Mouse (Mus musculus) limb, embryonic 13.5 days (tissue): ENCODE measurements around the gene Rnf39. TPM values are rescaled to one million over a fixed set of nuclear protein-coding genes. Genes with fewer than 3 reads are reported as not detected.

Experiments
- ATAC-seq: fragments of 200-750 bp; cut with Nextera tagmentation; 2 replicates; pipeline ENCODE4 v1.8.0; 2017; ENCODE audit warnings: low read depth, moderate number of reproducible peaks, moderate TSS enrichment; ENCODE audit not compliant: low FRiP score
- H3K27ac ChIP-seq: fragments of 300-500 bp; sonication (generic); 2 replicates; pipeline ENCODE4 v1.5.1; 2015; ENCODE audit warnings: inconsistent platforms, mild to moderate bottlenecking, moderate library complexity
- H3K27me3 ChIP-seq: fragments of 300-500 bp; sonication (generic); 2 replicates; pipeline ENCODE4 v1.6.1; 2015; ENCODE audit warnings: mild to moderate bottlenecking, inconsistent platforms
- H3K36me3 ChIP-seq: fragments of 300-500 bp; sonication (generic); 2 replicates; pipeline ENCODE4 v1.6.1; 2015; ENCODE audit warnings: inconsistent platforms, mild to moderate bottlenecking, moderate library complexity
- H3K4me1 ChIP-seq: fragments of 300-500 bp; sonication (generic); 2 replicates; pipeline ENCODE4 v1.6.1; 2015; ENCODE audit warnings: inconsistent platforms
- H3K4me2 ChIP-seq: fragments of 300-500 bp; sonication (generic); replicated peaks from 2 replicates; pipeline ENCODE4 v1.6.1; 2015; ENCODE audit warnings: inconsistent platforms, mild to moderate bottlenecking, moderate library complexity
- H3K4me3 ChIP-seq: fragments of 300-500 bp; sonication (generic); 2 replicates; pipeline ENCODE4 v1.5.1; 2015; ENCODE audit warnings: moderate library complexity, mild to moderate bottlenecking, inconsistent platforms
- H3K9ac ChIP-seq: fragments of 300-500 bp; sonication (generic); 2 replicates; pipeline ENCODE4 v1.6.1; 2015; ENCODE audit warnings: mild to moderate bottlenecking, inconsistent platforms
- H3K9me3 ChIP-seq: fragments of 300-500 bp; sonication (generic); 2 replicates; pipeline ENCODE4 v1.6.1; 2016; ENCODE audit warnings: inconsistent platforms
- WGBS: fragments of 180-500 bp; shearing (Covaris S2); methylation state at CpG from one replicate; pipeline ENCODE4 v1.1.7; 2015; 5-methylcytosine and 5-hydroxymethylcytosine counted together
- polyA plus RNA-seq: library from polyadenylated mRNA; unstranded; fragments of >200 nt; fragmentation: Nextera tagmentation; extraction: Ambion mirVana; gene quantifications from 2 replicates; pipeline ENCODE4 v1.2.1, GENCODE M21; 2015

Gene Rnf39
- 1.4 and 1.5 TPM in 2 replicates for polyA plus RNA-seq

DNA sequence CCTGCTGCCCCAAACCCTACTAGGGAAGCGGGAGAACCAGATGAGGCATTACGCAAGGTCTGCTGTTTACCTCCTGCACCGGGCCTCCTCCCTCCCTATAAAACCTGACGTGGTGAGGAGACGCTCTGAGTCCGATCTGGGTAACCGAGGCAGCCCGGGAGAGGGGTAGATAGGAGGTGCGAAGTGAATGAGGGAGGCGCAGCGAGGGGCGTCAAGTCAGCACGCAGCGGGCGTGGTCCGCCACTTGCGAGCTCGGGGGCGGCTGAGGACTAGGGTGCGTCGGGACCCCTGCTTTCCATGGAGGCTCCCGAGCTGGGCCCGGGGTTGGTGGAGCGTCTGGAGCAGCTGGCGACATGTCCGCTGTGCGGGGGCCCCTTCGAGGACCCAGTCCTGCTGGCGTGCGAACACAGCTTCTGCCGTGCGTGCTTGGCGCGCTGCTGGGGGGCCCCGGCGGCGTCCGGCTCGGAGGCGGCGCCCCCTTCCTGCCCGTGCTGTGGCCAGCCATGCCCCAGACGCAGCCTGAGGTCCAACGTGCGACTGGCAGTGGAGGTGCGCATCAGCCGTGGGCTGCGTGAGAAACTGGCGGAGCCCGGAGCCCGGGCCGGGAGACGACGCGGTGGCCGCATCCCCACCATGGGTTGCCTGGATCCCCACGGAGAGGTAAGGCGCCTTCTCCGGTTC, at the start of gene Rnf39:
Gene Rnf39, plus strand, starts transcription at position 128 of the 681 bp plus-strand sequence.
- Histone ChIP-seq H3K4me1 (peaks cover 37% of the 10 kb centered on the region), H3K36me3 (no peaks in the 10 kb centered on the region), H3K9ac (peak within 1 kb of the TSS; percentile 65), H3K27ac (no peak within 1 kb of the TSS), H3K27me3 (peaks cover 65% of the 10 kb centered on the region), H3K9me3 (no peaks in the 10 kb centered on the region), H3K4me3 (peak within 1 kb of the TSS; percentile 49), H3K4me2 (peak within 1 kb of the TSS; percentile 80)
- 4% methylated on average over 58 of the region's 59 CpGs for WGBS
- peak; percentile 17; the same call in 1 of the 2 replicates for ATAC-seq

DNA sequence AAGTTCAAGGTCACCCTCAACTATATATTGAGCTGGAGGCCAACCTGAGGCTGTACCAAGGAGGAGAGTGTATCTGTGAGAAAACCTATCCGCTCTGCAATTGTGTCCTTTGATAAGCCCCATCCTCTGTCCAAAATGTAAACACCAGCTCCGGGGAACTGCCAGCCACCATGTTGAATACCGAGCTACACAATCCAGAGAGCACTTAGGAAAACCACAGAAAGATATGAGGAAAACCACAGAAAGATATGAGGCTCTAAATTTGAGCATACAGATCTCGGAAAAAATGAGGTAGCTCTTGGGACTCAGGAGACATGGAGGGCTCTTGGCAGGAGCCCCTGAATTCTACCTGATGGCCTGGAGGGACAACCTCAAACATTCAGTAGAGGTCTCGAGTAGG, 49.3 kb upstream of the Rnf39 start:
- no peaks in the 10 kb centered on the region for H3K36me3 ChIP-seq
- H3K27me3 ChIP-seq = 0 out of 2 replicates have a peak, but pooled peaks cover 8% of the 10 kb centered on the region
- no peak for ATAC-seq
- no peak overlapping the region for H3K4me2 ChIP-seq
- no peak overlapping the region for H3K27ac ChIP-seq
- no peaks in the 10 kb centered on the region for H3K4me1 ChIP-seq
- no peaks in the 10 kb centered on the region for H3K9me3 ChIP-seq
- H3K4me3 ChIP-seq = no peak overlapping the region
- WGBS = 71% methylated on average over 5 of the region's 5 CpGs
- H3K9ac ChIP-seq = no peak overlapping the region

DNA sequence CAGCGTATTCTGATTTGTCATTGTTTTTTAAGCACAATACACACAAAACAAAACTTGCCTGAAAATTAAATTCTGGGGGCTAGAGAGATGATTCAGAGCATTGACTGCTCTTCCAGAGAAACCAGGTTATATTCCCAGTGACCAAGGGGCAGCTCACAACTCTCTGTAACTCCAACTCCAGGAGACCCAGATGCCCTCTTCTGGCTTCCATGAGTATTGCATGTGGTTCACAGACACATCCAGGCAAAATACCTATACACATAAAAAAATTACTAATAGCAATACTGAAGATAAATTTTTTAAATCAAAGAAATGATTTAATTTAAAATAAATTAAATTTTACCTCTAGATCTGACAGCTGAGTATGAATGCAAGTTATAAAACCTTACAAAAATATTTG, 46.1 kb upstream of the Rnf39 start:
- Histone ChIP-seq H3K27me3 (0 out of 2 replicates have a peak, but pooled peaks cover under 1% of the 10 kb centered on the region), H3K9me3 (no peaks in the 10 kb centered on the region), H3K4me3 (no peak overlapping the region), H3K4me1 (no peaks in the 10 kb centered on the region), H3K9ac (no peak overlapping the region), H3K27ac (no peak overlapping the region), H3K36me3 (no peaks in the 10 kb centered on the region), H3K4me2 (no peak overlapping the region)
- ATAC-seq = no peak
- 82% methylated on average over 1 of the region's 1 CpGs for WGBS

DNA sequence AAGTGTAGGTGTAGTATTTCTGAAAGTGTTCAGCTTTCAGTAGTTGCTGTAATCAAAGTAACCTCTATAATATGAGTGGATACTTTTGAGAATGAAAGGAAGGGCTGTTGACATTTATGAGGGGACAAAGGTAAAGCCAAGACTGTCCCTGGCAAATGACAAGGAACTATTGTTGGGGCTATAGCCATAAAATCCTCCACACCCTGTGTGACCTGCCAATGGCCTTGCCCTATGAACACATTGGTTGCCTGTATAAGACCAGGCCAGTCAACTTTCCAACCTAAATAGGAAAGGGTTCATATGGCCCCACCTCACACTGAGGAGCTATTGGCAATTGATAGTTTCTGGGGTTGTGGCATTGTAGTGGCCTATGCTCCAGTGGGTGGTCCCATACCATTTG, 45.7 kb upstream of the Rnf39 start:
- no peak for ATAC-seq

DNA sequence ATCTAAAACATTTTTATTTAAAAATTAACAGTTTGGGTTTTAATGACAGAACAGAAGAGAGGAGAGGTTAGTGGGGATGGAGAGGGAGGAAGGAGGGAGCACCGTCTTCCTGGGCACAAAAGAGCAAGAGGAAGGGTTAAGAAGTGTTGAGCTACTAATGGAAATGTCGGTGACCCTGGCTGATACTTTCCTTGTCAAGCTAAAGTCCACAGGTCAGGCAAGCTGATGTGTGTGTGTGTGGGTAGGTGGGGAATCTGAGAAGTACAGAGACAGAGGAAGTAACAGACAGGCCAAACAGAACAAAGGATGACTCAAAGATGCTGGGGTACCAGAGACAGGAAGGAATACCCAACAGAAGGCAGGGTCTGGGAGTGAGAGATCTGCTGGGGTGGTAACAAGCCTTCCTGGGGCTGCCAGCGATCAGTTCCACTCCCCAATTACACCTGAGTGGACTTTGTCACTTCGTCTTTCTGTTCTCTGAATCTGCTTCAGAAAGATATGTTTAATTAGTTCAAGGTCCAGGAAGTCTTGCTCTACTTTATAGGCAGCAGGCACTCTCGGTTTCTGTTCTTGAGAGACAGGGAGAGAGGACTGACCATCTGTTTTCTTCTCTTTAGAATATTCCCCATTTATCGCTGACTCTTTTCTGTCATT, 45.0 kb upstream of the Rnf39 start, which contains the start of gene Trim31:
Gene Trim31, plus strand, starts transcription at position 567 of the 654 bp plus-strand sequence.
- Histone ChIP-seq H3K36me3 (no peaks in the 10 kb centered on the region), H3K9me3 (no peaks in the 10 kb centered on the region), H3K9ac (no peak within 1 kb of the TSS), H3K27ac (no peak within 1 kb of the TSS), H3K4me1 (no peaks in the 10 kb centered on the region), H3K4me3 (no peak within 1 kb of the TSS), H3K27me3 (no peaks in the 10 kb centered on the region), H3K4me2 (no peak within 1 kb of the TSS)
- ATAC-seq = no peak
- 65% methylated on average over 6 of the region's 6 CpGs for WGBS

More for the DNA sequence above, 45.7 kb upstream of the Rnf39 start:
- Histone ChIP-seq H3K27me3 (no peaks in the 10 kb centered on the region), H3K36me3 (no peaks in the 10 kb centered on the region), H3K4me1 (no peaks in the 10 kb centered on the region), H3K9ac (no peak overlapping the region), H3K9me3 (no peaks in the 10 kb centered on the region), H3K4me2 (no peak overlapping the region), H3K27ac (no peak overlapping the region), H3K4me3 (no peak overlapping the region)

DNA sequence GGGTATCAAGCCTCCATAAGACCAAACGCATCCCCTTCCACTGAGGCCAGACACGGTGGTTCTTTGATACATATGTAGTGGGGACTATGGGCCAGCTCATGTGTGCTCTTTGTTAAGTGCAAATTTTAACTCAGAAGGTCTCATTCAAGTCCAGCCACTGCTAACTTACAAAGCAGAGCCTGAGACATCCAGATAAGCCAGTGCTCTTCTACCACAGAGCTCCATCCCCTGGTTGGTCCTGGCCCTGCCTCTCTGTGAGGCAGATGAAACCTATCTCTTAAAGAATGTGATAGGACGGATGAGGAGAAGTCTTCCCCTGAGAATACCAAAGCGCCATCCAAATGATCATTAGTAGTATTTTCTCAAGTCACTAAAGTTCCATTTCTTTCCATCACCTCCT, 43.3 kb upstream of the Rnf39 start:
- no peak overlapping the region for H3K4me2 ChIP-seq
- no peaks in the 10 kb centered on the region for H3K36me3 ChIP-seq
- no peak overlapping the region for H3K4me3 ChIP-seq
- ATAC-seq = no peak
- H3K4me1 ChIP-seq = no peaks in the 10 kb centered on the region
- no peak overlapping the region for H3K9ac ChIP-seq
- WGBS = 84% methylated on average over 4 of the region's 4 CpGs
- H3K27me3 ChIP-seq = no peaks in the 10 kb centered on the region
- H3K27ac ChIP-seq = no peak overlapping the region
- H3K9me3 ChIP-seq = no peaks in the 10 kb centered on the region

DNA sequence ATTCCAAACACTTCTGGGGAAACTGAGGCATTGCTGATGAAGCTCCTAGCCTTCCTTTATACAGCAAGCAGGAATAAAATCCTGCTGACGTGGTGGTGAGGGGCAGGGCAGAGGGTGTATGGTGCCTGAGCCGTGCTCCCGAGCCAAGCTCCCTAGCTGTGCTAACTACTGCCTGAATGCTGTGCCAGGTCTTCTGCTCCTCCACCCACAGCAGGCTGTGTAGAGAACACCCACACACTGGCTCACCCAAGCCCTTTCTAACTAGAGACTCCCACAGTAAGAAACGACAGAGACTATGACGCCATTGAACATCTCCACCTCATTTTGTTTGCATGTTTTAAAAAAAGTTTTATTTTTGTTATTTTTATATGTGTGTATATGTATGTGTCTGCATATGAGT, 42.7 kb upstream of the Rnf39 start:
- no peak overlapping the region for H3K4me2 ChIP-seq
- no peak overlapping the region for H3K27ac ChIP-seq
- H3K9ac ChIP-seq = no peak overlapping the region
- ATAC-seq = no peak; the same call in 1 of the 2 replicates
- H3K36me3 ChIP-seq = no peaks in the 10 kb centered on the region
- no peaks in the 10 kb centered on the region for H3K9me3 ChIP-seq
- no peaks in the 10 kb centered on the region for H3K4me1 ChIP-seq
- 77% methylated on average over 5 of the region's 5 CpGs for WGBS
- no peak overlapping the region for H3K4me3 ChIP-seq
- no peaks in the 10 kb centered on the region for H3K27me3 ChIP-seq

DNA sequence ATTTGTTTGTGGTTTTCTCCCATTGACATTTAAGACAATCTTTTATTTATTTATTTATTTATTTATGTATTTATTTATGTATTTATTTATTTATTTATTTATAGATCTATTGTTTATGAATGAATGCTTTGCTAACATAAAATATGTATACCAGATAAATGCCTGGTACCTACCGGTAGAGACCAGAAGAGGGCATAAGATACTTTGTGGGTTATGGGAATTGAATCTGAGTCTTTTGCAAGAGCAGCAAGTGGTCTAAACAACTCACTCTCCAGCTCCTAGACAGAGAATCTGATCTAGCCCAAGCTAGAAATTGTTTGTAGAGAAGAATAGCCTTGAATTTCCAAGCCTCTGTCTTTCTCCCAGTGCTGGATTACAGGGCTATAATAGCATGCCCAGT, 42.0 kb upstream of the Rnf39 start:
- H3K36me3 ChIP-seq = no peaks in the 10 kb centered on the region
- no peak overlapping the region for H3K27ac ChIP-seq
- no peak overlapping the region for H3K9ac ChIP-seq
- no peaks in the 10 kb centered on the region for H3K9me3 ChIP-seq
- WGBS = 41% methylated on average over 1 of the region's 1 CpGs
- ATAC-seq = no peak
- no peaks in the 10 kb centered on the region for H3K4me1 ChIP-seq
- no peak overlapping the region for H3K4me3 ChIP-seq
- H3K4me2 ChIP-seq = no peak overlapping the region
- H3K27me3 ChIP-seq = no peaks in the 10 kb centered on the region

DNA sequence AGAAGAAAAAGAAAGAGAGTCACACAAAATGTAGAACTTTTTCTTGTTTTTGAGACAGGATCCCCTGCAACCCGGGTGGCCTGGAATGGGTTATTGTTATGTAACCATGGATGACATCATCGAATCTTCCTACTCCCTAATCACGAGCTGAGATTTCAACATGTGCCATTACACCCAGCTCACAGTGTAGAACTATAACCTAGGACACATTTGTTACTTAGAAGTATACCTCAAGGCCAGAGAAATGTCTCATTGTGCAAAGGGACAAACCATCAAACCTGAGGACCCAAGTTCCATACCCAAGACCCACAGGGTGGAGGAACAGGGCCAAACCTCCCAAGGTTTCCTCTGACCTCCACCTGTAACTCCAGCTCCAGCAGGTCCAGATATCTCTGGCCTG, 39.1 kb upstream of the Rnf39 start:
- no peak for ATAC-seq
- Histone ChIP-seq H3K27ac (no peak overlapping the region), H3K27me3 (no peaks in the 10 kb centered on the region), H3K36me3 (no peaks in the 10 kb centered on the region), H3K4me2 (no peak overlapping the region), H3K4me3 (no peak overlapping the region), H3K9me3 (no peaks in the 10 kb centered on the region), H3K4me1 (0 out of 2 replicates have a peak, but pooled peaks cover 3% of the 10 kb centered on the region), H3K9ac (no peak overlapping the region)
- WGBS = 74% methylated on average over 3 of the region's 3 CpGs

DNA sequence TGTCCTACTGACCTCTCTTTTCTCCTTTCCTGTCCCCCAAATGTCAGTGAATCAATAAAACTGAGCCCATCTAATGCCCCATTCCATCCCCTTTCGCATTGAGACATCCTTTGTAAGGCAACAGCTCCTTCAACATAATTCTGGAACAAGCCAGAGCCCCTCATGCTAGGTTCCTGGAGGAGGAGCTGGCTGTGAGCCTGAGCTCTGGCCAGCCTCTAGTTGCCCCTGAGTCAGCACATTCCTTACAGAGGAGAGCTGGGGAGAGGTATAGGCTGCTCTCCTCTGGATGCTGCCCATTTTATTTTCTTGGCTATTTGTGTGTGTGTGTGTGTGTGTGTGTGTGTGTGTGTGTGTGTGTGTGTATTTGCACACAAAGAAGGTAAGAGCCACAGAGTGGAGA, 34.5 kb upstream of the Rnf39 start:
- Histone ChIP-seq H3K9me3 (no peaks in the 10 kb centered on the region), H3K4me2 (no peak overlapping the region), H3K27ac (no peak overlapping the region), H3K4me3 (no peak overlapping the region), H3K4me1 (0 out of 2 replicates have a peak, but pooled peaks cover 3% of the 10 kb centered on the region), H3K27me3 (no peaks in the 10 kb centered on the region; the same call in 1 of the 2 replicates), H3K36me3 (no peaks in the 10 kb centered on the region), H3K9ac (no peak overlapping the region)
- 57% methylated on average over 1 of the region's 1 CpGs for WGBS
- peak; percentile 82; the same call in 1 of the 2 replicates for ATAC-seq

DNA sequence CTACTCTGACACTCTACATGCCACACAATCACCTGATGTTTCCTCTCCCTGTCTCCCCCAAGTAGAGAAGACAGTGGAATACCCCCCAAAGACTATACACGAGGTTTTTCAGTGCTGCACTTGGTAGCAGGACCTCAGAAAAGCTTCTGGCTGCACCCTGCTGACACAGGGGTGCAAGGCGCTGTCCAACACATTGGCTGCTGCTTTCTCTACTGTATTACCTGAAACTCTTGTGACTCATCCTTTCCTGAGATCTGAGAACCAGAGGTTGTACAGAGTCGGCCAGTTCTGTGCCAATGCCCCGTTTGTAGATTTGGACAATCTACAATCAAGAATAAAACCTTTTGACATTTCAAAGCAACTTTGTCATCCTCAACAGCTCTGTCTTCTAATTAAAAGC, 32.9 kb upstream of the Rnf39 start:
- Histone ChIP-seq H3K4me1 (0 out of 2 replicates have a peak, but pooled peaks cover 3% of the 10 kb centered on the region), H3K4me3 (no peak overlapping the region), H3K9me3 (no peaks in the 10 kb centered on the region), H3K9ac (no peak overlapping the region), H3K27ac (no peak overlapping the region), H3K36me3 (no peaks in the 10 kb centered on the region), H3K27me3 (no peaks in the 10 kb centered on the region; the same call in 1 of the 2 replicates), H3K4me2 (no peak overlapping the region)
- WGBS = 53% methylated on average over 4 of the region's 4 CpGs
- no peak for ATAC-seq

DNA sequence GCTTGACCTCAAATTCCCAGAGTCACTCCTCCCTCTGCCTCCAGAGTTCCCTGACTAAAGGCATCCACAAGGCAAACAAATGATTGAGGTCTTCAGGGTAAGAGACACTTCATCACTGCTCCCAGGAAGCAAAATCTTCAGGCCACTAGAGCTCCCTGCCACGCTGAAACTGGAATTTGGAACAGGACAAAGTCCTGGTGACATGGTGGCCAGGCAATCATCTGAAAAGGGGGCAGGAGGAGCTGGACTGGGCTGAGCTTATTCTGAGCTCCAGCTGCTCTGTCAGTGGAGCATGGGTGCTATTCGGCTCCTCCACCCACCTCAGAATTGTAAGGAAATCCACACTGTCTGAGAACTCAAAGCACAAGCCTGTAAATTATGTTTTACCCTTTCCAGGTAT, 30.7 kb upstream of the Rnf39 start:
- ATAC-seq = no peak
- Histone ChIP-seq H3K9ac (no peak overlapping the region), H3K4me3 (no peak overlapping the region), H3K4me1 (0 out of 2 replicates have a peak, but pooled peaks cover 3% of the 10 kb centered on the region), H3K9me3 (no peaks in the 10 kb centered on the region), H3K27me3 (no peaks in the 10 kb centered on the region; the same call in none of the 2 replicates), H3K36me3 (no peaks in the 10 kb centered on the region), H3K27ac (no peak overlapping the region), H3K4me2 (no peak overlapping the region)
- 71% methylated on average over 2 of the region's 2 CpGs for WGBS
